Mouse (Mus musculus): ENCODE data around the gene Glcci1.

Gene Glcci1

DNA sequence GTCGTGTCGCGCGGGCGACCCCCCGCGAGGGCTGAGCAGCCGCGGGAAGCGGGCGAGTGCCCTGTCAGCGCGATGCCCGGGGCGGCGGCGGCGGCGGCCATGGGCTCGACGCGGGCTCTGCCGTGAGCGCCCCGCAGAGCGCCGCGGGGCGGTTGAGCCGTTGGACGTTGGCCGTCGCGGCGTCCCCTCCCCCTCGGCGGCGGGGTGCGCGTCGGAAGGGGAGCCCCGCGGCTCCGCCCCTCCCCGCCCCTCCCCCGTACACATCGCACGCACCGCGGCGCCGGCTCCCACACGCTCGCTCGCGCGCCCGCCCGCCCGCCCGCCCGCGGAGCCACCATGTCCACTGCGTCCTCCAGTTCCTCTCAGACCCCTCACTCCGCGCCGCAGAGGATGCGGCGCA lies at the start of gene Glcci1:
Gene Glcci1 (plus strand): TSS at position 50 of the 400 bp plus-strand sequence.
- DNase-seq = peak; percentile 89

DNA sequence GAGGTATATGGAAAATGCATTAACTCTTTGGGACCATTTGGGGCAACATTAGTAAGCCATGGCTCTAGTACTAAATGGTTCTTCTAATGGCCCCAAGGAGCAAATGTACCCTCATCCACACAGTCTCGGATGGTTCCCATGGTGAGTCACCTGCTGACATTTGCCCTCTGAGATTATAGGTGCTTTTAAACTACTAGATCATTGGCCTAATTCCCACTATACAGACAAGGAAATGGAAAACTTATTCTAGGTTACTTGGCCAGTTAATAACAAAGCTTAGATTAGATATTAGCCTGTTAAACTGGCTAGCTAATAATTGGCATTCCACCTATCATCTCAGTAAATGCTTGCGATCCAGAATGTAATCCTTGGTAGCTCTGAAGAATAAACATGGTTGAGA lies 47.0 kb upstream of the Glcci1 start:
- no peak for DNase-seq

DNA sequence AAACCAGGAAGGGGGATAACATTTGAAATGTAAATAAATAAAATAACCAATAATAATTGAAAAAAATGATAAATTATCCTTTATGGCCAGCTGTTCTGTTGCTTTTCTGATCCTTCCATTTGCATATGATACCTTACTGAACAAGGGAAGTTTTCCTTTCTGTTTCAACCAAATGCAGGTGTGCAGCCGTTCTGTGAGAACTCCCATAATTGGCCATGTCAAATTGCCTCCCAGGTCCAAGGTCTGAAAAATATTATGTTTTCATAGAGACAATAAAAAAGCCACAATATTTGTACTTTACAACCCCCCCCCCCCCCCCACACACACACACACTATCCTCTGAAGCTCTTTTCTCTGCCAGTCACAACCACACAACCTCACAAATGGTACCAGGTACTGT lies 44.0 kb upstream of the Glcci1 start:
- DNase-seq = no peak

DNA sequence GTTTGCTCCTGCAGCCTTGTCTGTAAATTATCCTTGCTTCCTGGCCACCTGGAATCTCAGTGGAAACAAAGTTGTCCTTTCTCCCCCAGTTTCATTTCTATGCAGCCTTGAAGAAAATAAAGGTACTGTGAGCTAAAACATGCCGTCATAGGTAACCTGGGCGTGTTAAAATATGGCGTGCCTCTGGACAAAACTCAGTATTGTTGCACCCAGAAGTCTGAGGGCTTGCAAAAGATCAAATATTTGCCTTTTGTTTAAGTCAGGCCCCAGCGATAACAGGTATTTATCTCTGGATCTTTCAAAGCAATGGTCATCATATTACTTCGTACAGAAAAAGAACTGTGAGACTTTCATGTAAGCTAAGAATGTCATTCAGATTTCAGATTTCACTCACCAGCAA lies 43.4 kb upstream of the Glcci1 start:
- no peak for DNase-seq

DNA sequence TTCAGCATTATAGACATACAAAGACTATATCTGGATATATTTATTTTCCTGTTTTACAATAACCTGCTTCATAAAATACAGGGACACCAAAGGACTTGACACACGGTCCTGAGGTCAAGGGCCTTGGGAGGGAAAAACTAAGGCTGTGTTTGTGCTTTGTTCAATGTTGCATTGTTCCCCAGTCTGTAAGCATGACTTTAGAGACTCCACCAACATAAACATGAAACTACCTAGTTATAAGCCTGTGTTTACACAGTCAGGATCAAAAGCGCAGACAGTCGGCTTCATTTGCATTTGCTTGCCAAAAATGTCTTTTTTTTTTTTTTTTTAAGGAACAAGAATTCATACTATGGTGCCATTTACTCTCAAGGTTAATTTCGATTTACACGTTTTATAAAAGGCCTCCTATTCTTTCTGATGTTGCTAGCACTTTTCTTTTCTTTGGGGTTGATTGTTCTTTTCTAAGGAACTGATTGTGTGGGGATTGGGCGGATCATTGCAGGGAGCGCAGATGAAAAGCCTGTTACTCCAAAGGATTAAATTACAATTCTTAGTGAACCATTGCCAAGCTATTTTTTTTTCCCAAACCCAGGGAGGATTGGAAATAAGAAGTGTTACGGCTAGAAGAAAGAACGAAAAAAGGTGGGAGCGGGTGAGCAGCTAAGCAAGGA lies 41.6 kb upstream of the Glcci1 start:
- no peak for DNase-seq

DNA sequence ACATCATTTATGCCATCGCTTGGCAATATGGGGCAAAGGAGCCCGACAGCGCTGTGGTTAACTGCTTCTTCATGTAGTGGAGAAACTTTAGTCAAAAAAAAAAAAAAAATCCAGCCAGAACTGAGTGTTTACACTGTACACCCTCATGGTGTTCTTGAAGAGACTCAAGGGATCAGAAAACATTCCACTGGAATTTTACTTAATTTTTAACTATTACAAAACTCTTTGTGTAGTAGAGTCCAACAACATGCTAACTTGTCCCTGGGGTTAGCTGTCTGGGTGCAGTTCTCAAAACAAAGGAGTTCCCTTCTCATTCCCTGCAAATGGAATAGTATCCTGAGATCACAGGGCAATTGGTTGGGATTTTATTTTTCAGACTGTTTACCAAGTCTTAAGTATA lies 39.5 kb upstream of the Glcci1 start:
- no peak for DNase-seq

DNA sequence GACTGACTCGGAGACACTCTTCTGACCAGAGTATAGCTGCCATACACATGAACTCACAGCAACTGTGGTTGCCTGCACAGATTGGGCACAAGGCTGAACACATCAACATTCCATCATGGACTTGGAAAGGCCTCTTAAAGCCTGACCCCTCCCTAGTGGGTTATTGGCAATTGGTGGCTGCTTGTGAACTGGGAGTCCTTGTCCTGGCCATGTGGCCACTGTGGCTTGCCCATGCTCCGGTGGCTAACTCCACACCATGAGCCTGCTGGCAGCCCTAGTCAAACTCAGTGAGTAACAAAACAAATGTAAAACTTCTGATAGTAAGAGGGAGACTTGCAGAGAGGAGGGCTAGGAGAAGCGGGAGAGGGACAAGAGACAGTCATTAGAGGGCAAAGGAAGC lies 37.3 kb upstream of the Glcci1 start:
- no peak for DNase-seq

DNA sequence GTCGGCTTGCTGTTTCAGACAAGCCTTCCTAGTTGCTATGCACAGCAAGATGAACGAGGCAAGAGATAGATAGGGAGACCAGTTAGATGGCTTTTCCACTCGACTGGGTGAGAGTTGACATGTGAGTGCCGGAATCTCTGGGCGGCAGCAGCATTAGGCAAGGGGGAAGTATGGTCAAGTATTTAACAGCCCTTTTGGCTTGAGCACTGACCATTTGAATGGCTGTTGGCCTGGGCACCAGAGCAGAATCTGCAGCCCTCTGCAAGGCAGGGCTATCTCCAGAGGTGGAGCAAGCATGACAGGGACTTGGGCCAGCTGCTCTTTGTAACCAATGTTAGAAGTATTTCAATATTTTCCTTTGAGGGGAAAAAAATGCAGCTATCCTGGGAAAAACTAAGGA lies 36.5 kb upstream of the Glcci1 start:
- no peak for DNase-seq

DNA sequence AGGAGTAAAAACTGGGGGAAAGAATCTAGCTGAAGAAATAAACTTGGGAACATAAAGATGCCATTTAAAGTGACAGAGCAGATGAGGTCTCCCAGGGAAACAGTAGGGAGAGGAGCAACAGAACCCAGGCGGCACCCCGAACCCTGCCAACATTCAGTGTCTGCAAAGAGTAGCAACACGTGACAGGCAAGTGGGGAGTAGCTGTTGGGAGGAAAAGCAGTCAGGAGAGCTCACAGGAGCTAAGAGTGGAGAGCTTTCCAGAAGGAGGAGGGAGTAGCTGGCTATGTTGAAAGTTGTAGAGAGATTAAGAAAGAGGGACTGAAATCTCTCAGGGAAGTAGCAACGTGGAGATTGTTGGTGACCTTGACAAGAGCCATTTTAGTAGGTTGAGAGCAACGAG lies 35.9 kb upstream of the Glcci1 start:
- no peak for DNase-seq

DNA sequence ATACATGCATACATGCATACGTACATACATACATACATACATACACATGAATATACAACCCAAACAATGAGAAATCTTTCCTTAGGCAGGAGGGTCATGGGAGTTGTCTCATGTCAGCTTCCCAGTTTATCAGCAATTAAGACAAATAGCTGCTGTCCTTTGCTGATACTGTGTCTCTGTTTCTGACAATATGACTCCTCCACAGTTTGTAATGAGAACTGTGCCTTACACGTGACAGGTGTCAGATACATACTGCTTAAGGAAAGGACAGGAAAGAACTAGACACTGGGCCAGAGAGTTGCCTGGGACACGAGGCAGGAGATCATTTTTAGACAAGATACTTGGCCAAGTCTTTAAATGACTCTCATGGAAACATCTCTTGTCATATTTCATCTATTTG lies 35.1 kb upstream of the Glcci1 start:
- DNase-seq = no peak

DNA sequence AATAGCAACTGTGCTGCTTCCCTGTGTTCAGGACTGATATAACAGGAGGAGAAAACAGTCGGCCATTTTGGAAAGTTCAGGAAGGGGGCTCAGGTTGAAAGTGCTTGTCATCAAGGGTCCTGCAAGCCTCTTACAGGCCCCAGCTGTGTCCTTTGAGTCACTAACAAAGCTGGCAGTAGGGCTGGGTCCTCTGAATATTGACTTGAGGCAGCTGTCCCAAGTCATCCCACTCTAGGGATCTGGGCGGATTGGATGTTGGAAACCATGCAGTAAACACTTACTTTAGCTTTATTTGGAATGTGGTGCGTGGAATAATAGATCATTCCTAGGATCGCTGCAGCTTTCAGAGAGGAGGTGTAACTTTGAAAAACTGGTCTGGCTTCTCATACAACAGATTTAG lies 34.6 kb upstream of the Glcci1 start:
- no peak for DNase-seq

DNA sequence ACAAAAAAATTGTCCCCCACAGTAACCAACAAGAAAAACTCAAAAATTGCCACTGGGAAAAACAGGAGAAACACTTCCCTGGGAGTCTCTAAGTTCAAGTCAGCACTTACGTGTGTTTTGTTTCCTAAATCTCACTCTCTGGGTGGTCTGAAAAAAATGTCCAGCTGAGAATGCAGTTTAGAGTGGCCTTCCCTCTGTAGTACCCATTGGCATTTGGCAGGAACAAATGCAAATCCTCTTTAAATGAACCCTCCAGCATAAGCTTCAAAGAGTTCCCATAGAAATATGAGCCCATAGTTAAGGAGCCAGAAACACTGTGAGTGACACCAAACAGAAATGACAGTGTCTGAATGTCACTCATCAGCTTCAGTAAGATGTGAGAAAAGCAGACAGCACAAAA lies 30.2 kb upstream of the Glcci1 start:
- DNase-seq = peak; percentile 10

DNA sequence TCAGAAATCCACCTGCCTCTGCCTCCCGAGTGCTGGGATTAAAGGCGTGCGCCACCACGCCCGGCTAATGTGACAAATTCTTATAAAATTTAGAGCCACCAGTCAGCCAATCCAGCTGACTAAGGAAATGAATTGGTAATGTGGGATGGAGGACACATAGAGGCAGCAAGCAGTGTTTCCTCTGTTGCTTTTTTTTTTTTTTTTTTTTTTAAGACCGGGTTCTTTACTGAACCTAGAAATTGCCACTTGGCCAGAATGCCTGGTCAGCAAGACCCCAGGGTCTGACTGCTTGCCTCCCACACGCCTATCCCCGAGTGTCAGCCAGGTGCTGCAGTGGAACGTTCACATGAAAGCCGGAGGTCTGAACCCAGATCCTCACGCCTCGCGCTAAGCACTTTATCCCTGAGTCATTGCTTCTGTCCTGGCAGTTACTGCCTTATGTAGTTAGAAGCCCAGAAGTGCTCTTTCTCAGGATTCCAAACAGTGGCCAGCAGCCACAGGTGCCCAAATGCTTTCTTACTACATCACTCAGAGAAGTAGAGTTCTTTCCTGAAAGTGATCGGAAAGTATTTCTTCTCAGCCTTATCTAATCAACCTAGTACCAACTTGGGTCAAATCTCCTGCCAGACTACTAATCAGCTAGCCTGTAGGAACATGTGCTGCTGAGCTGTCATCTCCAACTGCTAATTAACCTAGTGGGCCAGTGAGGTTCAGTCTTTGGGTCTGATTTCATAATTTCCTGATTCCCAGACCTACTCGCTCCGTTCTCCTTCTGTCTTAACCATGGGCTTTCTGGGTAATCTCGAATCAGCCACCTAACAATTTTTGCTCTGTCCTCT lies 24.7 kb upstream of the Glcci1 start:
- peak; percentile 9 for DNase-seq

DNA sequence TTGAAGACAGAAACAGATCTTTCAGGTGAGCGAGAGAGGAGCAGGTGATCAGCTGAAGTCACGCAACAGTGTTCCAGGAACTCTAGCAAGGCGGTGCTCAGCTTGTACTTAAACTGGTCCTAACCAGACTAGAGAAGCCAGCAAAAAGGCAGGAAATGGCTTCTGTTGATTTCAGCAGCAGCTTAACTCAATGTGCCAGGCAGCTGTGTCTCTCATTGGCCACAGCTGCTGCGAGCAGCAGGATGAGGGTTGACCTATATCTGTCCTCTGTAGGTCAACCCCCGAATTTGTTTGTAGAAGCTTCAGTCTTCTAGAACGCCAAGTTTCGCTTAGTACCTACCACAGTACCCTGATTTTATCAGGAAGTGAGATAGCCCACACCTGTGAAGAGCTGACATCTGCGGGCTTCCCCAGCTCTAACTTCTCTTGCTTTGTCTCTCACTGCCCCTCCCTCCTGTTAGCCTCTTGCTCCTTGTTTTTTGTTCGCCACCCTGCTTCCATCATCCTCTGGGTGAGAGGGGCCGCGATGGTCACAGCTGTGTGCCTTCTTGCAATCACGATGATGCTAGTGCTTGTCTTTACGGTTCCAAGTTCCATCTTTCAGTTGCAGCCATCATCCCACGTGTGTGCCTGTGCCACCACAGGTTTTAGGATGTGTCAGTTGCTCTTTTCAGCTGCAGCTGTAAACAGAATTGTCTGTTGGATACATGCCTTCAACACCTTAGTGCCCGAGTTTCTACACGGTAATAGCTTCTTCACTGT lies 23.8 kb upstream of the Glcci1 start:
- DNase-seq = peak; percentile 75

DNA sequence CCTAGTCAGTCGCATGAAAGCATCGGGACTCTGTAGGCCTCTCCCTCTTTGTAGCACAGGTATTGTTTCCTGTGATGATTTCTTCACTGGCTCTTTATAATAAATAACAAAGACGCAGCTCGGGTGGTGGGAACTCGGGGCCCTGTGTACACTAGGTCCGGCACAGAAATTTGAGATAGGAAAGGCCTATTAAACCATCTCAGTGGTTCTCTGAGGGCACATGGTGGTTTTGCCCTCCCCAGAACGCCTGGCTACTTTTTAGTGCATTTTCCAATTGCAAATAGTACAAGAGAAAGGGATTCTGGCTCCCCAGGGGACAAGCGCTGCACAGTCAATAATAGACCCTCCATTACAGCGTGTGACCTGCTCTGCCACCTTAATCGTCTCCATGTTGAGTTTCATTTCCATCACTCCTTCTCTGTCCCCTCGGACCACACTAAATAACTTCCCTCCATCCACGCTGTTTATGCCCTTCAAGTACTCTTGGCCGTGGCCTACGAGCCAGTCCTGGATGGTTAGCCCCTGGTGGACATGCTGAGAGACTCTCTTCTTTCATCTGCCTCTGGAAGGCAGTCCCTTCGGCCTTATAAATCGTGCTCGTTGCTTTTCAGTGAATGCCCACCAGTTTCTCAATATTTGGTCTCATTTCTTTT lies 22.9 kb upstream of the Glcci1 start:
- peak; percentile 23 for DNase-seq

DNA sequence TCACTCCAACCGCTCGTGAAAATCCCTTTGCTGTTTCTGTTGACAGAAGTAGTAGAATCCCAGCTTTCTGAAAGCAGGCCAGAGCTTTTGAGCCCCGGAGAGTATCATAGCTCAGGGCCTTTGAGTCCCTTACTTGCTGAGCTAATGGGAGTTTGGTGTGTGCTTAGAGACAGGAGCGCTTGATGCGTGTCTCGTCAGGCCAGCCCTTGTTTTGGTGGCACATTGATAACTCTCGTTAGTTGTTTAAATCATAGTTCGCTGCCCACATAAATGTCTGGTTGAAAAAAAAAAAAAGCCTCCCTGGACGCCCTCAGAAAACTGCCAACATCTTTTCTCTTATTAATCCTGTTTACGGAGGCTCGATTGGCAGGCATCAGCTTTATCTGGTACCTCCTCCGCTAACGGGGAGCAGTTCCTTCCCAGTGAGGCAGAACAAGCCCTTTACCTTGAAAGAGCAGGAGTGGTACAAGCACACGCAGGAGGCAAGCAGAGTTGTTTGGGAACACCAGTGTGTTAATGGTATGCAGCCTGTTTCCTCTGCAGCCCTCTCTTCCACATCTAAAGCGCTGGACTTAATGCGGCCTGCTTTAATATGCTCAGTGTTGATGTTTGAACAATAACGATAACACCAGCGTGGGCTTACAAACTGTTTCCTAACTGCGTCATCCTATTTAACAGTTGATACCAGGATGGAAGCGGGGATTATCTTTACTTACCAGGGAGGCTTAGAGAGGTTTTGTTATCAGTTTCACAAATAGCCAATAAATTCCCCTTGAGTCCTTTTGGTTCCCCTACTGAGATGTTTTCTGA lies 22.2 kb upstream of the Glcci1 start:
- DNase-seq = peak; percentile 35

DNA sequence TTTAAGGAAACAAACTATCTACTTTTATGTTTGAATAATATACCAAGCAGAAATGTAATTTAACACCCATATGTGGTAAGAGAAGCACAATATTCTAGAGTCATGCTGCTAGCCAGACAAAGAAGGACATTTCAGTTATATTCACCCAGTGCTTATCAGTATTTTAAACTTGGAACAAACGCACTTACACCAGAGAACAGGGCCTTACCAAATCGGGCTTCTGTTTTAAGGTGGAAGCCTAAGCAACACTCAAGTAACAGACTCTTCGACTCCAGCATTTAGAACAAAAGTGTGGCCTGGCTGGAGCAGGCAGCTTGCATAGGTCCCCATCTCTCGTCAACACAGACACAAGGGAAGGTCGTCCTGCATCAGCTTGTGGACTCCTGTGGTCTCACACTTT lies 21.2 kb upstream of the Glcci1 start:
- no peak for DNase-seq

DNA sequence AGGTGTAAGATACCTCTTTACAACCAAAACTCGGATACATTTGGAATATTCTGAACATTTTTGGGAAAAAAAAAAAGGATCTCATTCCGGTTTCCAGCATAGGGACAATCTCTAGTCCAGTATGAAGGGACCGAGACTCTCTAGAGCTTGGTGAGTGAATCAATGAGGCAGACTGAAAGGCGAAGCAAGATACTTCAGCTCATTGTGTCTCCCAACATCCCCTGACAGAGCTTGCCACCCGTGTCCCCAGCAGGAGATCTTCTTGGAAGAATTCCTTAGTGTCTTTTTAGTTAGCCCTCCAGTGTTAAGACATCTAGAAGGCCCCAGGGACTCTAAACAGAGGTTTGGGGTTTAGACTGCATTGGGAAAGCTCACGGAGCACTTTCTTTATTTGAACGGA lies 20.1 kb upstream of the Glcci1 start:
- DNase-seq = no peak

DNA sequence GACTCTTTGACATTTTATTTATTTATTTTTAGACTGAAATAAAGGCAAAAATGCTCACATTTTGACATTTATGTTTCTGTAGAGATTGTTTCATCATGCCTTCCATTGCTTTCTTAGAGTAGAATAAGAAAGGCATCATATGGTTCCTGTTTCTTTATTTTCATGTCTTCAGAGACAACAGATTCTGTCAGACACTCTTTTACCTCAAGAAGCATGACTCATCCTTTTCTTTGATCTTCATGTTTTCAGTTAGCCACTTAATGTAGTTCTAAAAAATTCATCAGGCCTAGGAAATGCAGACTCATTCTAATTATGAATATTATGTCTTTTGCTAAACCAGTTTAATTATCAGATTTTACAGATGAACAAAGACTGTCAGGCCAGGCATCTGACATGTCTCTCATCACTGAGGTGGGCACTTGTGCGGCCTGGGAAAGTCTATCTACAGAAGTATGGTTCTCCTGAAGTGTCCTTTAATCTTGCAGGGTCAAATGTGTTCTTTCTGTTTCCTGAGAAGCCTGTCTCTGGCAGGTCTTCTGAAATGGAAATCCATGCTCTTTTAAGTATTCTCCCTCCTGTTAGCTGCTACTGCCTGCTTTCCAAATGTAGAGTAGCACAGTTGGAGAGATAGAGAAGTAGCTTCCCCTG lies 19.3 kb upstream of the Glcci1 start:
- no peak for DNase-seq

DNA sequence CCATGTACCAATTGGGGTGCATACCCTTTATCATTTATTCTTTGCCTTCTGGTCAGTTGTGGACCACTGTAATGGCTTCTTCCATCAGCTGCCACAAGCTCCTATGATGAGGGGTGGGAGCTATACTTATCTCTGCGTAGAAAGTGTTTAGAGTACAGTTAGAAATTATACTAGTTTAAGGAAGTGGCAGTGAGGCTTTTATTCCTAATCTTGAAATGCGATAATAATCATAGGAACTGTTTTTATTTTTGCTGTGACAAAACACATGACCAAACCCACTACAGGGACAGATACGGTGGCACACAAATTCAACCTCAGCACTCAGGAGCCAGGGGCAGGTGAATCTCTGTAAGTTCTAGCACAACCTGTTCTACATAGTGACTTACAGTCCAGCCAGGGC lies 17.2 kb upstream of the Glcci1 start:
- DNase-seq = no peak

DNA sequence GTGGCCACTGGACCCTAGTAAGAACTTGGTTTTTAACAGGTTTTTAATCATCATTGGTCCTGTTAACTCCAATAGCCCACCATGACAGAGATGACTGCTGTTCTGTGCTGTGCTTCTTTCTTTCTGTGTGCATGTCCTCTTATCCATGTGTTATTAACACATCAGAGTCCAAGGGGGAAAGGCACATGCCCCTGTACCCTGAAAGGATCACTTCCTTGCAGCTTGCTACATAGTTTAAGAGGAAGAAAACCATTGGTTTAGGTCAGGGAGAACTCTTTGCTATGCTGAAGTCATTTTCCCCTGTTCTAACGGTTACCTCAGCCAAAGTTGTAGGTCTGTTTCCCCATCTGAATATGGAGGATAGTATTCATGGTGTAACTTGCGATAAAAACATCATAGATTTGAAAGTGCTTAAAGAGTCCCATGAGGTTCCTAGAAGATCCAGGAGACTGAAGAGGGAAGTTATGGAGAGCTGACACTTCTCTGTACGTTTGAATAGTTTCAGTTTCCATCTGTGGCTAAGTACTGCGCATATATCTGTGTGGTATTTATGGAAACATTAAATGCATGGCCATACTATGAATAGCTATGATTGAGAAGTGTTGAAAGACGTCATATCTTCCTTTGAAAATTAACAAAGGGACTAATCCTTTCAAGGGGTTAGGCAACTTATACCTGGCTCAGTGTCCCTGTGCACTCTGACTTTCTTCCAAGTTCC lies 14.1 kb upstream of the Glcci1 start:
- DNase-seq = no peak
